Mouse (Mus musculus): ENCODE measurements around the gene Glis3.

DNA sequence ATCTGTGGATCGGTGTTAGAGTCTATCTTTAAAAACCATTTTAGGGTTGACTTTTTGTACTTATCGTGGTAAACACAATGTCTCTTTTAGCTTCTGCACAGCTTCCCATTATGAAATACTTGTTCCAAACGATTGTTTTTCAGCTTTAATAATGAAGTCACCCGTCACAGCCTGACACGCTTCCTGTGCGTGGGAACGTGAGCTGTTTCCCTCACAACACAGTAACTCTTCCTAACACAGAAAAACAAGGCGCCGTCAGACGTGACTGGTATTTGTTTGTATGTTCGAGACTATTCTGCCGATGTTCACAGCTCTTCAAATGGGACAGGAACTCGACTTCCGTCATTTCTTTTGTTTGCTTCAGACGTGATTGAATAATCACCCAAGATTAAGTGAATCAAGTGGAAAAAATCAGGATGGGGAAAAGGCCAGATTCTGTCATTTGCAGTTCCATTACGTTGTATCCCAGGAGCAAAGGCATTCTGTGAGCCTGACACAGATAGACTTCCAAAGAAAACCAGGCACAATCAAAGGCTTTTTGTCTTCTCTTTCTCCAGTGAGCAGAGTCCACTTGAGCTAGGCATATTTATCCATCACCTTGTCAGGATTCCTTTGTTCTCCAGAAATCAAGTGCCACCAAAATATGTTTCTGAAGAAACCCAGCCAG lies 351.3 kb downstream of the Glis3 start:
- TF ChIP-seq TAL1 (conservative IDR thresholded peaks at IDR 0.05; ENCODE audit: low read depth, low read length): no peak
- TF ChIP-seq CTCF (IDR thresholded peaks at IDR 0.05; ENCODE audit: low read depth, low read length): no peak
- TF ChIP-seq GATA1 (IDR thresholded peaks at IDR 0.05; ENCODE audit: borderline replicate concordance, low read length): no peak
- TF ChIP-seq POLR2AphosphoS5 (IDR thresholded peaks at IDR 0.05; ENCODE audit: insufficient replicate concordance, low read depth, low read length): no peak
- TF ChIP-seq GATA2 (IDR thresholded peaks at IDR 0.05; ENCODE audit: borderline replicate concordance, low read depth, low read length): no peak
